Mouse (Mus musculus) embryonic facial prominence, embryonic 15.5 days (tissue): ENCODE measurements around the gene Olfr1404. TPM values are rescaled to one million over a fixed set of nuclear protein-coding genes. Genes with fewer than 3 reads are reported as not detected.
"Not testable (repeated sequence)": the region's sequence is repeated elsewhere in the genome, so short reads cannot be mapped to it uniquely, and the experiment has no call there.

Experiments used
- ATAC-seq: fragments of 200-750 bp; cut with Nextera tagmentation; 2 replicates; pipeline ENCODE4 v1.8.0; 2017; ENCODE audit warnings: low read depth, moderate TSS enrichment; ENCODE audit not compliant: insufficient number of reproducible peaks, low FRiP score, low TSS enrichment
- H3K27ac ChIP-seq: fragments of 300-500 bp; sonication (generic); replicated peaks from 2 replicates; pipeline ENCODE4 v1.5.1; 2015; ENCODE audit warnings: mild to moderate bottlenecking, inconsistent platforms
- H3K27me3 ChIP-seq: fragments of 300-500 bp; sonication (generic); 2 replicates; pipeline ENCODE4 v1.6.1; 2015; ENCODE audit warnings: inconsistent platforms
- H3K36me3 ChIP-seq: fragments of 300-500 bp; sonication (generic); 2 replicates; pipeline ENCODE4 v1.6.1; 2015; ENCODE audit warnings: mild to moderate bottlenecking, inconsistent platforms
- H3K4me1 ChIP-seq: fragments of 300-500 bp; sonication (generic); 2 replicates; pipeline ENCODE4 v1.6.1; 2015; ENCODE audit warnings: inconsistent platforms
- H3K4me2 ChIP-seq: fragments of 300-500 bp; sonication (generic); replicated peaks from 2 replicates; pipeline ENCODE4 v1.6.1; 2015; ENCODE audit warnings: mild to moderate bottlenecking, inconsistent platforms
- H3K4me3 ChIP-seq: fragments of 300-500 bp; sonication (generic); replicated peaks from 2 replicates; pipeline ENCODE4 v1.5.1; 2015; ENCODE audit warnings: mild to moderate bottlenecking, inconsistent platforms
- H3K9ac ChIP-seq: fragments of 300-500 bp; sonication (generic); 2 replicates; pipeline ENCODE4 v1.6.1; 2015; ENCODE audit warnings: inconsistent platforms
- H3K9me3 ChIP-seq: fragments of 300-500 bp; sonication (generic); replicated peaks from 2 replicates; pipeline ENCODE4 v1.6.1; 2016; ENCODE audit warnings: inconsistent platforms
- WGBS: fragments of 180-500 bp; shearing (Covaris S2); methylation state at CpG from one replicate; pipeline ENCODE4 v1.1.7; 2015; 5-methylcytosine and 5-hydroxymethylcytosine counted together
- polyA plus RNA-seq: library from polyadenylated mRNA; unstranded; fragments of >200 nt; fragmentation: Nextera tagmentation; extraction: Ambion mirVana; gene quantifications from 2 replicates; pipeline ENCODE4 v1.2.1, GENCODE M21; 2015

The Olfr1404 gene
- 0.17 and 0.24 TPM in 2 replicates for polyA plus RNA-seq

DNA sequence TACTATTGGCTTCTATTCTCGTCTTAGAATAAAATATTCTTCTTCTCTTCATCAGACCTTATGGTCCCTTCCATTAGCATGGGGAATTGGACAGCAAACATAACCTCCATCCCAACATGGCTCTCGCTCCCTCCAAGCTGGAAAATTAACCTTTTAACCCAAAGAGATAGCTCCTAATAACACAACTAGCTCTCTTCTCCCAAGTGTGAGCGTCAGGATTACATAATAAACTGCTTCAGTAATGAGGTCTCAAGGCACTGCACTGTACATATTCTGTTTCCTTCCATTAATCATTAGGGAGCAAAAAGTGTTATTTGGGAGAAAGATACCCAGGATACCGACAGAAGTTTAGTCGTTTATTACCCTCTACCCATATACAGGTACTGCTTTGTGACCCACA, at the start of gene Olfr1404:
TSS of gene Olfr1404 (plus strand) at position 301 of the 400 bp plus-strand sequence.
- Histone ChIP-seq H3K9me3 (no peaks in the 10 kb centered on the region), H3K27me3 (no peaks in the 10 kb centered on the region), H3K4me3 (no peak within 1 kb of the TSS), H3K4me2 (no peak within 1 kb of the TSS), H3K9ac (no peak within 1 kb of the TSS), H3K4me1 (no peaks in the 10 kb centered on the region), H3K36me3 (no peaks in the 10 kb centered on the region), H3K27ac (no peak within 1 kb of the TSS)
- no peak for ATAC-seq
- WGBS, result 80% methylated on average over 5 of the region's 5 CpGs

GRCm38 (mm10) chr1:173174154-173174842, 37.9 kb upstream of the Olfr1404 start:
- ATAC-seq, result no peak
- H3K27me3 ChIP-seq, result no peaks in the 10 kb centered on the region

DNA sequence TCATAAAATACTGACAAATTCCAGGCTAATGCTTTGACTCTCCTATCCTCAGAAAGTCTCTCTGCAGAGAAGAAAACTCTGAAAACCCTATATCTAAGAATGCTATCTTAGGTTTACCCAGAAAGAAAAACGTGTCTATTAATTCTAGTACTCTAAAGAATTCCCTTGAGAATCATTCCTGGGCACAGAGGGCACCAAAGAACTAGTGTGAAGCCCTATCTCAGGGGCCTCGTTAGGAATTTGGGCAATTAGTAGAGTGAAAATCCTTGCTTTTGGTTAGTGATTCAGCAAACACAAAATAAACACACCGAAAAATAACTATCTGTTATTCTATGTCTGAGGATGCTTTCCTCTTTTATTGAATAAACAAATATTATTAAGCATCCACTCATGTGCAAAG, 21.7 kb upstream of the Olfr1404 start, which contains the start of gene Olfr1406:
TSS of gene Olfr1406 (minus strand) at position 101 of the 400 bp plus-strand sequence.
- H3K9me3 ChIP-seq, result no peaks in the 10 kb centered on the region
- H3K4me1 ChIP-seq, result no peaks in the 10 kb centered on the region
- no peak within 1 kb of the TSS for H3K9ac ChIP-seq
- H3K36me3 ChIP-seq, result no peaks in the 10 kb centered on the region
- no peak within 1 kb of the TSS for H3K4me3 ChIP-seq
- no peak within 1 kb of the TSS for H3K4me2 ChIP-seq
- H3K27me3 ChIP-seq, result no peaks in the 10 kb centered on the region
- H3K27ac ChIP-seq, result no peak within 1 kb of the TSS
- 60% methylated on average over 3 of the region's 3 CpGs for WGBS
- ATAC-seq, result no peak

More at GRCm38 (mm10) chr1:173174154-173174842, 37.9 kb upstream of the Olfr1404 start:
- Histone ChIP-seq H3K9me3 (no peaks in the 10 kb centered on the region), H3K4me3 (no peak overlapping the region), H3K27ac (no peak overlapping the region), H3K4me2 (no peak overlapping the region), H3K36me3 (no peaks in the 10 kb centered on the region), H3K9ac (no peak overlapping the region), H3K4me1 (no peaks in the 10 kb centered on the region)

- Histone ChIP-seq H3K4me3 (no peak overlapping the region), H3K9me3 (no peaks in the 10 kb centered on the region), H3K27me3 (no peaks in the 10 kb centered on the region), H3K27ac (no peak overlapping the region), H3K9ac (no peak overlapping the region), H3K4me2 (no peak overlapping the region), H3K4me1 (no peaks in the 10 kb centered on the region), H3K36me3 (no peaks in the 10 kb centered on the region)
- 62% methylated on average over 3 of the region's 3 CpGs for WGBS
- no peak for ATAC-seq
Observed at GRCm38 (mm10) chr1:173192059-173192458, 20.1 kb upstream of the Olfr1404 start.

- 68% methylated on average over 2 of the region's 2 CpGs for WGBS
- H3K4me2 ChIP-seq, result no peak overlapping the region
Observed at GRCm38 (mm10) chr1:173196359-173196758, 15.8 kb upstream of the Olfr1404 start.

GRCm38 (mm10) chr1:173197508-173197907, 14.7 kb upstream of the Olfr1404 start, which contains the start of gene Olfr218:
Olfr218 (plus strand) TSS chr1:173197808.
- 65% methylated on average over 5 of the region's 5 CpGs for WGBS
- no peak within 1 kb of the TSS for H3K4me2 ChIP-seq
- no peak for ATAC-seq

More at GRCm38 (mm10) chr1:173196359-173196758, 15.8 kb upstream of the Olfr1404 start:
- Histone ChIP-seq H3K27me3 (no peaks in the 10 kb centered on the region), H3K36me3 (no peaks in the 10 kb centered on the region), H3K9me3 (no peaks in the 10 kb centered on the region), H3K4me3 (no peak overlapping the region), H3K9ac (no peak overlapping the region), H3K27ac (no peak overlapping the region), H3K4me1 (no peaks in the 10 kb centered on the region)
- no peak for ATAC-seq

DNA sequence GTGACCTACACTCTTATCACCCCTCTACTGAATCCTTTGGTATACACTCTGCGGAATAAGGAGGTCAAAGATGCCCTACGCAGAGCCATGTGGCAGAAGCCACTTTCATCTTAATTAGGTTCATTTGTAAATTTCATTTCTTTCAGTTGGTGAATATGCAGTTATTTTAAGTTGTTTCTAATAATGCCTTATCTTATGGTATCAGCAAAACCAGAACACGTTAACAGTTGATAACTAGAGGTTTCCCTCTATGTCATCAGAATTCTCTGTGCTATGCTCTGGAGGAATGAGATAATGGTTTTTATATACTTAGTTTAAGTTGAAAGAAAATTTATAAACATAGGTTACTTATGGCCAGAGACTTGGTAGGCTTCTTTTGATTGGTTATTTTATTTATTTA, 4.3 kb downstream of the Olfr1404 start:
- Histone ChIP-seq H3K36me3 (no peaks in the 10 kb centered on the region), H3K4me2 (no peak overlapping the region), H3K27ac (no peak overlapping the region), H3K4me1 (no peaks in the 10 kb centered on the region), H3K4me3 (no peak overlapping the region), H3K9me3 (no peaks in the 10 kb centered on the region), H3K9ac (no peak overlapping the region), H3K27me3 (no peaks in the 10 kb centered on the region)
- ATAC-seq, result no peak
- 86% methylated on average over 3 of the region's 3 CpGs for WGBS

More at GRCm38 (mm10) chr1:173197508-173197907, 14.7 kb upstream of the Olfr1404 start, which contains the start of gene Olfr218:
- H3K36me3 ChIP-seq, result no peaks in the 10 kb centered on the region
- no peaks in the 10 kb centered on the region for H3K4me1 ChIP-seq
- no peak within 1 kb of the TSS for H3K9ac ChIP-seq
- no peak within 1 kb of the TSS for H3K4me3 ChIP-seq
- H3K9me3 ChIP-seq, result no peaks in the 10 kb centered on the region
- H3K27me3 ChIP-seq, result no peaks in the 10 kb centered on the region
- H3K27ac ChIP-seq, result no peak within 1 kb of the TSS

DNA sequence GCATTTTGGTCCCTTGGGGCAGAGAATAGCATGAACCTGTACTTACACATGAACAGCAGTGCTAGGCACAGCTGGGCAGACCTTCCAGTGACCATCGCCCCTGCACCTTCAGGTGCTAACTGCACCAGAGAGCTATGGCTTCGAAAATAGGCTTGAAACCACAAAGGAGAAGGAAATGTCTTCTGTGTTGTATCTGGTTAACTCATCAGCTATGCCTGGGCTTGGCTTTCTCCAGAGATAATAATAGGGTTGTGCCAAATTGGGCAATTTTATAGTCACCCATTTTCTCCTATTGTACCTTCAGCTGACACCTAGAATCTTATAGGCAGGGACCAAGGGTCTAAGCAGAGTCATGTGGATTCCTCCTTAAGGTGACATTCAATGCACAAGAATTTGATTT, 14.9 kb downstream of the Olfr1404 start, which contains the start of gene Fcer1a:
TSS of gene Fcer1a (minus strand) at position 134 of the 400 bp plus-strand sequence.
- H3K9me3 ChIP-seq, result no peaks in the 10 kb centered on the region
- ATAC-seq, result no peak
- H3K27ac ChIP-seq, result no peak within 1 kb of the TSS
- H3K27me3 ChIP-seq, result no peaks in the 10 kb centered on the region
- no peak within 1 kb of the TSS for H3K9ac ChIP-seq
- WGBS, result 75% methylated on average over 2 of the region's 2 CpGs
- no peaks in the 10 kb centered on the region for H3K36me3 ChIP-seq
- no peak within 1 kb of the TSS for H3K4me2 ChIP-seq
- no peak within 1 kb of the TSS for H3K4me3 ChIP-seq
- no peaks in the 10 kb centered on the region for H3K4me1 ChIP-seq

GRCm38 (mm10) chr1:173237004-173237403, 24.8 kb downstream of the Olfr1404 start:
- WGBS, result 93% methylated on average over 1 of the region's 1 CpGs
- H3K4me3 ChIP-seq, H3K4me2 ChIP-seq, H3K27me3 ChIP-seq, H3K9me3 ChIP-seq, H3K4me1 ChIP-seq, H3K9ac ChIP-seq, H3K36me3 ChIP-seq, ATAC-seq, H3K27ac ChIP-seq: not testable (repeated sequence)

GRCm38 (mm10) chr1:173249888-173250287, 37.7 kb downstream of the Olfr1404 start:
- H3K9me3 ChIP-seq, result no peaks in the 10 kb centered on the region
- H3K9ac ChIP-seq, result no peak overlapping the region
- no peaks in the 10 kb centered on the region for H3K4me1 ChIP-seq
- 83% methylated on average over 3 of the region's 3 CpGs for WGBS
- H3K4me2 ChIP-seq, result no peak overlapping the region
- H3K36me3 ChIP-seq, result no peaks in the 10 kb centered on the region
- H3K27ac ChIP-seq, result no peak overlapping the region
- H3K4me3 ChIP-seq, result no peak overlapping the region
- no peak for ATAC-seq
- no peaks in the 10 kb centered on the region for H3K27me3 ChIP-seq

GRCm38 (mm10) chr1:173265701-173266100, 53.5 kb downstream of the Olfr1404 start, which contains the start of gene Olfr418:
Olfr418 (plus strand) TSS chr1:173266001.
- no peaks in the 10 kb centered on the region for H3K9me3 ChIP-seq
- no peaks in the 10 kb centered on the region for H3K4me1 ChIP-seq
- no peak within 1 kb of the TSS for H3K27ac ChIP-seq
- H3K36me3 ChIP-seq, result no peaks in the 10 kb centered on the region
- no peak within 1 kb of the TSS for H3K4me3 ChIP-seq
- ATAC-seq, result no peak
- no peak within 1 kb of the TSS for H3K9ac ChIP-seq
- H3K27me3 ChIP-seq, result no peaks in the 10 kb centered on the region
- H3K4me2 ChIP-seq, result no peak within 1 kb of the TSS
